Mouse (Mus musculus) bone marrow, adult 2 months (tissue): Measurements from ENCODE around the gene Ip6k1.

Experiments used
- CTCF ChIP-seq: fragments of 200-500 bp; IDR thresholded peaks from 2 replicates; pipeline ENCODE4 v1.5.1; 2011; ENCODE audit warnings: low read length, control low read depth; ENCODE audit not compliant: control insufficient read depth, insufficient read depth
- POLR2A ChIP-seq: fragments of 200-500 bp; IDR thresholded peaks from 2 replicates; pipeline ENCODE4 v1.6.1; 2011; ENCODE audit warnings: low read depth, mild to moderate bottlenecking, control low read depth, low read length, borderline replicate concordance; ENCODE audit not compliant: control insufficient read depth

- TF ChIP-seq POLR2A = no peak
- TF ChIP-seq CTCF = no peak
These were observed 54.9 kb downstream of the Ip6k1 start for GRCm38 (mm10) chr9:108057262-108057562.
